Mouse (Mus musculus) adrenal gland (tissue): ENCODE measurements at regions not wholly inside any gene's neighbourhood (a gene's known extent, or its start where the extent isn't known, plus 50 kb on each side); places are given as distances from the start of the nearest gene placed in this dataset.

Experiments
- intact Hi-C: fragments of 180-260 bp; cut with DNase I; formaldehyde crosslinking; loops from one replicate; pipeline ENCODE4 v1.15.1; 2025

GRCm38 (mm10) chr16:87295727-87296126, 58.3 kb upstream of the N6amt1 start:
- intact Hi-C loops: no loop called here

GRCm38 (mm10) chr16:87292826-87293225, 61.2 kb upstream of the N6amt1 start:
- intact Hi-C loops: no loop called here

GRCm38 (mm10) chr16:87291716-87292115, 62.3 kb upstream of the N6amt1 start:
- intact Hi-C loops: no loop called here

GRCm38 (mm10) chr16:87285639-87286038, 68.3 kb upstream of the N6amt1 start:
- intact Hi-C loops: no loop called here

GRCm38 (mm10) chr16:87284835-87285510, 69.0 kb upstream of the N6amt1 start:
- intact Hi-C loops: no loop called here

- intact Hi-C loops: no loop called here
Observed at GRCm38 (mm10) chr16:87278518-87278917, 75.5 kb upstream of the N6amt1 start.

- intact Hi-C loops: no loop called here
Observed at GRCm38 (mm10) chr16:87272363-87272762, 81.6 kb upstream of the N6amt1 start.

- intact Hi-C loops: no loop called here
Observed at GRCm38 (mm10) chr16:87267954-87268804, 85.8 kb upstream of the N6amt1 start.

- intact Hi-C loops: no loop called here
Observed at GRCm38 (mm10) chr16:87267517-87267916, 86.5 kb upstream of the N6amt1 start.

- intact Hi-C loops: no loop called here
Observed at GRCm38 (mm10) chr16:87263571-87263970, 90.4 kb upstream of the N6amt1 start.

GRCm38 (mm10) chr16:87263041-87263440, 90.9 kb upstream of the N6amt1 start:
- intact Hi-C loops: no loop called here

GRCm38 (mm10) chr16:87262497-87262896, 91.5 kb upstream of the N6amt1 start:
- intact Hi-C loops: no loop called here

- intact Hi-C loops: no loop called here
Observed at GRCm38 (mm10) chr16:87261527-87261926, 92.5 kb upstream of the N6amt1 start.

GRCm38 (mm10) chr16:87254736-87255135, 99.2 kb upstream of the N6amt1 start:
- intact Hi-C loops: loop anchor here (10.0 kb wide), 1 partner anchor 950 kb away; no protein-coding TSS in a partner anchor

- intact Hi-C loops: loop anchor here (10.0 kb wide), 1 partner anchor 946 kb away; no protein-coding TSS in a partner anchor
Observed at GRCm38 (mm10) chr16:87250531-87250930, 103.5 kb upstream of the N6amt1 start.

GRCm38 (mm10) chr16:87249903-87250302, 104.1 kb upstream of the N6amt1 start:
- intact Hi-C loops: loop anchor here (5.0 to 10.0 kb wide), 4 partner anchors 603 to 1443 kb away; no protein-coding TSS in a partner anchor

- intact Hi-C loops: loop anchor here (5.0 to 10.0 kb wide), 3 partner anchors 601 to 1441 kb away; no protein-coding TSS in a partner anchor
Observed at GRCm38 (mm10) chr16:87248501-87249030, 105.4 kb upstream of the N6amt1 start.

GRCm38 (mm10) chr16:87245933-87246791, 107.8 kb upstream of the N6amt1 start:
- intact Hi-C loops: loop anchor here (2.0 to 10.0 kb wide), 4 partner anchors 363 to 1439 kb away; no protein-coding TSS in a partner anchor

- intact Hi-C loops: loop anchor here (5.0 to 10.0 kb wide), 3 partner anchors 598 to 1438 kb away; no protein-coding TSS in a partner anchor
Observed at GRCm38 (mm10) chr16:87245441-87245840, 108.5 kb upstream of the N6amt1 start.

- intact Hi-C loops: loop anchor here (10.0 kb wide), 1 partner anchor 817 kb away; no protein-coding TSS in a partner anchor
Observed at GRCm38 (mm10) chr16:87242027-87242426, 112.0 kb upstream of the N6amt1 start.

GRCm38 (mm10) chr16:87239105-87239504, 114.9 kb upstream of the N6amt1 start:
- intact Hi-C loops: no loop called here
